Mouse (Mus musculus): ENCODE measurements around the gene Sept12.

DNA sequence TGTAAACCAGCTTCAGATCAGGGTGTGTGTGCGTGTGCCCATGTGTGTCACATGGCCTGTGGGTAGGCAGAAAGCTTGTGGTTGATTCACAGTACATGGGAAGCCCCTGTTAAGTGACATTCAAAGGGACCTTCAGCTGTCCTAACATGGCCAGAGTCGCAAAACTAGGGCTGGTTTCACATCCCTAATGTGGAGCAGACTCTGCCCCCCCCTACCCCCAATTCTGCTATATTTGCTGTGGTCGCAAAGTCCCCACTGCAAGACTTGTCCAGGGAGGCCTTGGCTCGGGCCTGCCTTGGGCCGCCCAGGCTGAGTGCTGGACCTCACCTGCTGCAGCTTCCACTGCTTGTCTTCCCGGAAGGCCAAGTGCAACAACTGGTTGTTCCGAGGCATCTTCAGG is 13.6 kb upstream of the Sept12 start:
- TF ChIP-seq CTCF (IDR thresholded peaks at IDR 0.05; ENCODE audit: borderline replicate concordance, insufficient read depth, low read depth, low read length) = no peak
- no peak for TF ChIP-seq POLR2A (IDR thresholded peaks at IDR 0.05; ENCODE audit: borderline replicate concordance, insufficient read depth, low read length)

All from cerebellum, adult 2 months (tissue).